Mouse (Mus musculus): ENCODE measurements around the gene Chrm5.

DNA sequence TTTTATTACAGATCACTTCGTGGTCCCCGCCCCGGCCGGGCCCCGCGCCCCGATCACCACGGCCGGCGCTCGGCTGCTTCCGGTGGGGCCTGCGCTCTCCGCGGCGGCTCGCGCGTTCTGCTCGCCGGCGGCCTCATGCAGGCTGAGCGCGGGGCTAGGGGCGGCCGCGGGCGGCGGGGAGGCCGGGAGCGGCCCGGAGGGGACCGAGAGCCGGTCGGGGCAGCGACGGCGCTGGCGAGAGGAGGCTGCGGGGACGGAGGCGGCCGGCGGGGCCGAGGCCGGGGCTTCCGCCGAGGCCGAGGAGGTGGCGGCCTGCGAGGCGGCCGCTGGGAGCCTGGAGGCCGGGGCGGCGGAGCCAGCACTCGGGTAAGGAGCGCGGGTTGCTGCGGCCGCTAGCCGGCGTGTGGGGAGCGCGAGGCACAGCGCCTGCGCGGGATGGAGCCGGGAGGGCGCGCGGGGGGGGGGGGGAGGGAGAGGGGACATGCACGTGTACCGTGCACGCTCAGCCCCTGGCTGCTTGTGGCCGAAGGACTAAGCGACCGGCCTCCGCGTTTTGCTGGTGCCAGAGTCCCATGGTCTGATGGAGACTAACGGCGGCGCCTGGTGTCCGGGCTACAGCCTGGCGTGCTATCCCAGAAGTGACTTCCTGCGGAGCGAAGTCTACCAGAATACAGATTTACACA is 12.4 kb upstream of the Chrm5 start, which contains the start of gene Aven:
- no peak for TF ChIP-seq CTCF (IDR thresholded peaks at IDR 0.05; ENCODE audit: low read depth, low read length)
- TF ChIP-seq POLR2A (IDR thresholded peaks at IDR 0.05; ENCODE audit: extremely low read depth, insufficient read depth, low read length) = peak; percentile 68
